Mouse (Mus musculus) CH12.LX (cell line): ENCODE data around the gene Src. TPM values are rescaled to one million over a fixed set of nuclear protein-coding genes. Genes with fewer than 3 reads are reported as not detected.

Experiments used
- DNase-seq: peaks from one replicate; pipeline ENCODE4 v3.0.0-alpha.2; 2013; ENCODE audit errors: extremely low read depth
- H3K27ac ChIP-seq: 2 replicates; pipeline ENCODE4 v1.5.1; 2012; ENCODE audit warnings: low read depth, mild to moderate bottlenecking, control low read depth, moderate library complexity; ENCODE audit not compliant: insufficient read depth
- H3K27me3 ChIP-seq: replicated peaks from 2 replicates; pipeline ENCODE3; 2012; ENCODE audit warnings: inconsistent platforms
- H3K36me3 ChIP-seq, 2 experiments: replicated peaks in 1 of 2; 2 replicates each; pipeline versions ENCODE3 to v1.6.1; 2012; ENCODE audit warnings: inconsistent platforms in 1 of 2, low read length in 1 of 2, mild to moderate bottlenecking in 1 of 2, mixed read lengths in 1 of 2, moderate library complexity in 1 of 2; ENCODE audit not compliant: control insufficient read depth in 1 of 2, insufficient read depth in 1 of 2
- H3K4me1 ChIP-seq, 2 experiments: 2 replicates each; pipeline ENCODE4 v1.6.1; 2012; ENCODE audit warnings: inconsistent platforms in 1 of 2, moderate library complexity in 1 of 2; ENCODE audit not compliant: insufficient read depth in 2 of 2, control insufficient read depth in 1 of 2
- H3K4me2 ChIP-seq: 2 replicates; pipeline ENCODE4 v1.6.1; 2012; ENCODE audit warnings: low read depth, mild to moderate bottlenecking, control low read depth; ENCODE audit not compliant: poor library complexity, insufficient read depth, severe bottlenecking
- H3K4me3 ChIP-seq, 3 experiments: fragments of 150-350 bp in 1 of 3; sonication (generic) in 1 of 3; replicated peaks in 1 of 3; 2 replicates each; pipeline versions ENCODE3 to v1.5.1; 2011 to 2012; ENCODE audit warnings: low read depth in 2 of 3, low read length in 2 of 3, mild to moderate bottlenecking in 2 of 3, moderate library complexity in 2 of 3, control low read depth in 1 of 3, improper control_type of control experiment in 1 of 3, inconsistent platforms in 1 of 3, mixed read lengths in 1 of 3; ENCODE audit not compliant: poor library complexity in 1 of 3
- H3K79me2 ChIP-seq: replicated peaks from 2 replicates; pipeline ENCODE4 v1.6.1; 2012; ENCODE audit warnings: mild to moderate bottlenecking, moderate library complexity; ENCODE audit not compliant: control insufficient read depth, poor library complexity, insufficient read depth, severe bottlenecking; ENCODE audit errors: extremely low read depth
- H3K9ac ChIP-seq: 2 replicates; pipeline ENCODE4 v1.6.1; 2012; ENCODE audit warnings: low read depth, mild to moderate bottlenecking, control low read depth, moderate library complexity; ENCODE audit not compliant: insufficient read depth
- H3K9me3 ChIP-seq: replicated peaks from 2 replicates; pipeline ENCODE3; 2012; ENCODE audit warnings: low read length, inconsistent platforms, mixed read lengths
- CHD1 ChIP-seq: IDR thresholded peaks from 2 replicates; pipeline ENCODE4 v1.6.1; 2012; ENCODE audit warnings: low read depth, low read length, improper control_type of control experiment, inconsistent platforms
- CHD2 ChIP-seq: IDR thresholded peaks from 2 replicates; pipeline ENCODE4 v1.6.1; 2011; ENCODE audit warnings: low read length, improper control_type of control experiment
- CTCF ChIP-seq, 2 experiments: IDR thresholded peaks in 1 of 2; conservative IDR thresholded peaks in 1 of 2; 2 replicates each; pipeline ENCODE4 v1.5.1; 2011 to 2012; ENCODE audit warnings: low read depth in 2 of 2, low read length in 2 of 2, improper control_type of control experiment in 1 of 2, inconsistent platforms in 1 of 2, mild to moderate bottlenecking in 1 of 2, moderate library complexity in 1 of 2
- EP300 ChIP-seq: IDR thresholded peaks from 2 replicates; pipeline ENCODE4 v1.6.1; 2011; ENCODE audit warnings: low read length, improper control_type of control experiment
- GABPA ChIP-seq: IDR thresholded peaks from 2 replicates; pipeline ENCODE4 v1.6.1; 2012; ENCODE audit warnings: low read depth, low read length, improper control_type of control experiment, inconsistent platforms; ENCODE audit not compliant: insufficient replicate concordance
- HCFC1 ChIP-seq: IDR thresholded peaks from 2 replicates; pipeline ENCODE4 v1.6.1; 2012; ENCODE audit warnings: low read depth, mild to moderate bottlenecking, inconsistent platforms, low read length, improper control_type of control experiment
- JUND ChIP-seq: conservative IDR thresholded peaks from 2 replicates; pipeline ENCODE4 v1.6.1; 2011; ENCODE audit warnings: low read depth, low read length, improper control_type of control experiment
- NELFE ChIP-seq: IDR thresholded peaks from 2 replicates; pipeline ENCODE4 v1.6.1; 2011; ENCODE audit warnings: low read depth, low read length, improper control_type of control experiment
- NRF1 ChIP-seq: IDR thresholded peaks from 2 replicates; pipeline ENCODE4 v1.6.1; 2014; ENCODE audit warnings: low read depth, mild to moderate bottlenecking, inconsistent platforms, low read length, improper control_type of control experiment, moderate library complexity
- POLR2A ChIP-seq: IDR thresholded peaks from 2 replicates; pipeline ENCODE4 v1.6.1; 2011; ENCODE audit warnings: low read depth, mild to moderate bottlenecking, improper control_type of control experiment, low read length
- RAD21 ChIP-seq: IDR thresholded peaks from 2 replicates; pipeline ENCODE4 v1.6.1; 2011; ENCODE audit warnings: low read depth, mild to moderate bottlenecking, low read length, improper control_type of control experiment, moderate library complexity
- RCOR1 ChIP-seq: conservative IDR thresholded peaks from 2 replicates; pipeline ENCODE4 v1.6.1; 2012; ENCODE audit warnings: low read depth, mild to moderate bottlenecking, inconsistent platforms, low read length, improper control_type of control experiment
- TBP ChIP-seq: conservative IDR thresholded peaks from 2 replicates; pipeline ENCODE4 v1.6.1; 2011; ENCODE audit warnings: low read depth, low read length, improper control_type of control experiment
- TCF12 ChIP-seq: IDR thresholded peaks from 2 replicates; pipeline ENCODE4 v1.6.1; 2014; ENCODE audit warnings: low read depth, mild to moderate bottlenecking, inconsistent platforms, low read length, improper control_type of control experiment
- USF2 ChIP-seq: conservative IDR thresholded peaks from 2 replicates; pipeline ENCODE4 v1.6.1; 2011; ENCODE audit warnings: low read depth, low read length, improper control_type of control experiment
- ZC3H11A ChIP-seq: IDR thresholded peaks from 2 replicates; pipeline ENCODE4 v1.6.1; 2012; ENCODE audit warnings: low read depth, mild to moderate bottlenecking, inconsistent platforms, low read length, improper control_type of control experiment
- ZKSCAN1 ChIP-seq: IDR thresholded peaks from 2 replicates; pipeline ENCODE4 v1.6.1; 2012; ENCODE audit warnings: low read depth, inconsistent platforms, low read length, improper control_type of control experiment, borderline replicate concordance
- ZMIZ1 ChIP-seq: IDR thresholded peaks from 2 replicates; pipeline ENCODE4 v1.6.1; 2012; ENCODE audit warnings: low read depth, mild to moderate bottlenecking, inconsistent platforms, low read length, improper control_type of control experiment
- dilution Hi-C: fragments of 300-500 bp; cut with MboI; formaldehyde crosslinking; loops from 2 replicates; pipeline ENCODE4 v1.14.3; 2020; ENCODE audit warnings: low sequenced_read_pairs; ENCODE audit not compliant: extremely low pct_unique_long_range_greater_than_20kb, extremely low pct_ligation_motif_present
- in situ Hi-C: fragments of 300-500 bp; cut with MboI; formaldehyde crosslinking; loops from 3 replicates; pipeline ENCODE4 v1.14.3; 2019; ENCODE audit warnings: low sequenced_read_pairs, low pct_ligation_motif_present, low pct_unique_long_range_greater_than_20kb, mixed read lengths
- polyA plus RNA-seq: library from polyadenylated mRNA; unstranded; fragments of >175 nt; gene quantifications from 2 replicates; pipeline ENCODE4 v1.2.1, GENCODE M21; 2012; ENCODE audit warnings: low read depth; ENCODE audit not compliant: insufficient read length
- total RNA-seq, 2 experiments: library from RNA; depleted of rRNA; stranded (reverse); fragments of 300-350 nt in 1 of 2; fragments of >200 nt in 1 of 2; gene quantifications; 2 replicates each; pipeline ENCODE4 v1.2.3; 2012 to 2014

Src gene
- total and polyA plus RNA-seq, 3 experiments: 0.20 to 0.37 (median 0.25) TPM

DNA sequence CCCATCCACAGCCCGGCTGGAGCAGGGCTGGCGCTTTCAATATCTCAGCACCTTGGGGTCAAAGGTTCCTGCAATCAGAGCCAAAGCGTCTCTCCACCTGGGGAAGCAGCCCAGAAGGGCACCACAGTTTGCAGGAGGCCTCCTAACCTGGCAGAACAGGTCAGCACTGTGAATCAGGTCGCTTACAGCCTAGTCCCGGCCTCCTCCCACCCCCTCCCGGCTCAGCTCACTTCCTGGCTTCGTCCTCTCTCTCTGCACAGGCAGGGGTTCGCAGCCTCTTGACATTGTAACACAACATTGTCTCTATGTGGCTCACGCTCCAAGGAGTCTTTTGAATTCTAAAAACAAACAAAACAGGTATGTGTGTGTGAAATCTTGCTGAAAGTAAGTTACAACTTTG lies 15.8 kb downstream of the Src start:
- no peak for DNase-seq
- Histone ChIP-seq H3K36me3 (no peaks in the 10 kb centered on the region), H3K4me2 (no peak overlapping the region), H3K4me1 (peaks cover 0 to 22% of the 10 kb centered on the region in 2 experiments; a peak in 2 of 4 replicates), H3K9ac (no peak overlapping the region), H3K27me3 (peaks cover 97% of the 10 kb centered on the region), H3K4me3 (no peak overlapping the region), H3K79me2 (no peaks in the 10 kb centered on the region), H3K27ac (no peak overlapping the region), H3K9me3 (no peaks in the 10 kb centered on the region)
- TF ChIP-seq ZKSCAN1 (no peak), ZC3H11A (no peak), HCFC1 (no peak), RAD21 (no peak)
- in situ Hi-C loops: no loop called here
- dilution Hi-C loops: no loop called here

DNA sequence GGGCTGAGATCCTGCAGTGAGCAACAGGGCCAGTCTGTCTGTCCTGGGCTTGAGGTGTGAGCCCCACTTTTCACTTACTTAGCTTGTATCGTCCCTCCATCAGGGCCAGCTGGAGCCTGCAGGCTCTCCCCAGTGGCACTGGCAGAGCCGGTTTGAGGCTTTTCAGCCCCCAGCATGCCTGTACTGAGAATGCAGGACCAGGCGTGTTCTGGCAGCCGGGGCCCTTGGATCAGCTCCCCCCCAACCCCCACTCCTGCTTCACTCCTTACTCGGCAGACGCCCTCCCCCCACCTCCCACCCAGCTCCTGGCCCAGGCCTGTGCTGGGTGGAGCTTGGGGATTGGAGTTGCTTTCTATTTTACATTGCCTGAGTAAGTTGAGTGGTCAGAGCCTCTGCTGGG lies 16.3 kb downstream of the Src start:
- no peak overlapping the region for H3K4me2 ChIP-seq
- DNase-seq: no peak
- dilution Hi-C loops (no loop called here), in situ Hi-C loops (no loop called here)
- H3K79me2 ChIP-seq: no peaks in the 10 kb centered on the region
- H3K4me3 ChIP-seq: no peak overlapping the region
- H3K36me3 ChIP-seq: no peaks in the 10 kb centered on the region
- H3K27me3 ChIP-seq: peaks cover 94% of the 10 kb centered on the region
- TF ChIP-seq JUND (no peak), CHD2 (no peak), USF2 (no peak), POLR2A (no peak), RCOR1 (no peak), NRF1 (no peak), NELFE (no peak), GABPA (no peak), ZMIZ1 (no peak), EP300 (no peak), CTCF (conservative IDR thresholded peaks at IDR 0.05 in 1 of 2, IDR thresholded peaks at IDR 0.05 in 1 of 2; ENCODE audit: low read depth in 2 of 2, low read length in 2 of 2) (no peak), RAD21 (no peak), CHD1 (no peak), TBP (no peak), TCF12 (no peak)
- TF ChIP-seq, all 38 proteins: peak for 0
- Histone ChIP-seq H3K9ac (no peak overlapping the region), H3K27ac (no peak overlapping the region), H3K4me1 (peaks cover 0 to 17% of the 10 kb centered on the region in 2 experiments; a peak in 2 of 4 replicates), H3K9me3 (no peaks in the 10 kb centered on the region)
